Mouse (Mus musculus) lung, embryonic 15.5 days (tissue): ENCODE results near the gene Inafm1. TPM values are rescaled to one million over a fixed set of nuclear protein-coding genes. Genes with fewer than 3 reads are reported as not detected.
"Not testable (repeated sequence)": the region's sequence is repeated elsewhere in the genome, so short reads cannot be mapped to it uniquely, and the experiment has no call there.

Experiments used
- ATAC-seq: fragments of 200-750 bp; cut with Nextera tagmentation; 2 replicates; pipeline ENCODE4 v1.8.0; 2017; ENCODE audit warnings: moderate number of reproducible peaks, borderline replicate concordance; ENCODE audit not compliant: low FRiP score, low TSS enrichment; ENCODE audit errors: extremely low read depth
- H3K27ac ChIP-seq: fragments of 300-500 bp; sonication (generic); 2 replicates; pipeline ENCODE4 v1.5.1; 2015; ENCODE audit warnings: moderate library complexity, mild to moderate bottlenecking, inconsistent platforms
- H3K27me3 ChIP-seq: fragments of 300-500 bp; sonication (generic); 2 replicates; pipeline ENCODE4 v1.6.1; 2015; ENCODE audit warnings: inconsistent platforms
- H3K36me3 ChIP-seq: fragments of 300-500 bp; sonication (generic); 2 replicates; pipeline ENCODE4 v1.6.1; 2015; ENCODE audit warnings: inconsistent platforms
- H3K4me1 ChIP-seq: fragments of 300-500 bp; sonication (generic); 2 replicates; pipeline ENCODE4 v1.6.1; 2015; ENCODE audit warnings: inconsistent platforms
- H3K4me2 ChIP-seq: fragments of 300-500 bp; sonication (generic); 2 replicates; pipeline ENCODE4 v1.6.1; 2015; ENCODE audit warnings: inconsistent platforms, mild to moderate bottlenecking, moderate library complexity
- H3K4me3 ChIP-seq: fragments of 300-500 bp; sonication (generic); 2 replicates; pipeline ENCODE4 v1.5.1; 2015; ENCODE audit warnings: mild to moderate bottlenecking, inconsistent platforms
- H3K9ac ChIP-seq: fragments of 300-500 bp; sonication (generic); 2 replicates; pipeline ENCODE4 v1.6.1; 2015; ENCODE audit warnings: inconsistent platforms
- H3K9me3 ChIP-seq: fragments of 300-500 bp; sonication (generic); 2 replicates; pipeline ENCODE4 v1.6.1; 2016; ENCODE audit warnings: inconsistent platforms
- WGBS: fragments of 180-500 bp; shearing (Covaris S2); methylation state at CpG from one replicate; pipeline ENCODE4 v1.1.7; 2015; 5-methylcytosine and 5-hydroxymethylcytosine counted together
- polyA plus RNA-seq: library from polyadenylated mRNA; unstranded; fragments of >200 nt; fragmentation: Nextera tagmentation; extraction: Ambion mirVana; gene quantifications from 2 replicates; pipeline ENCODE4 v1.2.1, GENCODE M21; 2015

The Inafm1 gene
- polyA plus RNA-seq, 1 experiment from 2014 or later = 16.4 TPM

- not testable (repeated sequence) for H3K27me3 ChIP-seq, H3K4me1 ChIP-seq, H3K9ac ChIP-seq, H3K27ac ChIP-seq, H3K36me3 ChIP-seq, H3K4me2 ChIP-seq, H3K4me3 ChIP-seq, H3K9me3 ChIP-seq, ATAC-seq
- WGBS = 80% methylated on average over 4 of the region's 4 CpGs
Measured at GRCm38 (mm10) chr7:16255963-16256362, 17.5 kb downstream of the Inafm1 start.

GRCm38 (mm10) chr7:16254195-16254594 is 19.2 kb downstream of the Inafm1 start:
- no peak overlapping the region for H3K27ac ChIP-seq
- 38% methylated on average over 4 of the region's 4 CpGs for WGBS
- no peaks in the 10 kb centered on the region for H3K4me1 ChIP-seq
- no peaks in the 10 kb centered on the region for H3K9me3 ChIP-seq
- no peak overlapping the region for H3K4me3 ChIP-seq
- no peaks in the 10 kb centered on the region for H3K36me3 ChIP-seq
- ATAC-seq = no peak
- no peaks in the 10 kb centered on the region for H3K27me3 ChIP-seq
- no peak overlapping the region for H3K9ac ChIP-seq
- no peak overlapping the region for H3K4me2 ChIP-seq

- no peak for ATAC-seq
- Histone ChIP-seq H3K36me3 (no peaks in the 10 kb centered on the region), H3K9me3 (no peaks in the 10 kb centered on the region), H3K4me3 (no peak overlapping the region), H3K4me2 (no peak overlapping the region), H3K4me1 (no peaks in the 10 kb centered on the region), H3K27me3 (no peaks in the 10 kb centered on the region), H3K27ac (no peak overlapping the region), H3K9ac (no peak overlapping the region)
- 72% methylated on average over 5 of the region's 5 CpGs for WGBS
Measured at GRCm38 (mm10) chr7:16250687-16251086, 22.7 kb downstream of the Inafm1 start.

GRCm38 (mm10) chr7:16245958-16246357 is 27.5 kb downstream of the Inafm1 start:
- no peak overlapping the region for H3K9ac ChIP-seq
- 0 out of 2 replicates have a peak, but pooled peaks cover 5% of the 10 kb centered on the region for H3K4me1 ChIP-seq
- no peak overlapping the region for H3K27ac ChIP-seq
- no peak overlapping the region for H3K4me3 ChIP-seq
- no peak for ATAC-seq
- 38% methylated on average over 2 of the region's 4 CpGs for WGBS
- no peaks in the 10 kb centered on the region for H3K27me3 ChIP-seq
- no peaks in the 10 kb centered on the region for H3K36me3 ChIP-seq
- H3K4me2 ChIP-seq = no peak overlapping the region
- H3K9me3 ChIP-seq = no peaks in the 10 kb centered on the region

GRCm38 (mm10) chr7:16244067-16244466 is 29.4 kb downstream of the Inafm1 start, which contains the start of gene C5ar2:
C5ar2 (minus strand) TSS chr7:16244154.
- H3K27me3 ChIP-seq = no peaks in the 10 kb centered on the region
- H3K27ac ChIP-seq = peak within 1 kb of the TSS; percentile 16
- H3K4me1 ChIP-seq = 0 out of 2 replicates have a peak, but pooled peaks cover 5% of the 10 kb centered on the region
- peak; percentile 62; the same call in 1 of the 2 replicates for ATAC-seq
- no peak within 1 kb of the TSS for H3K4me2 ChIP-seq
- H3K9ac ChIP-seq = no peak within 1 kb of the TSS
- 39% methylated on average over 5 of the region's 5 CpGs for WGBS
- no peaks in the 10 kb centered on the region for H3K9me3 ChIP-seq
- H3K36me3 ChIP-seq = no peaks in the 10 kb centered on the region
- no peak within 1 kb of the TSS for H3K4me3 ChIP-seq

- Histone ChIP-seq H3K4me3 (no peak overlapping the region), H3K36me3 (no peaks in the 10 kb centered on the region), H3K4me1 (0 out of 2 replicates have a peak, but pooled peaks cover 5% of the 10 kb centered on the region), H3K27me3 (no peaks in the 10 kb centered on the region), H3K9me3 (no peaks in the 10 kb centered on the region), H3K27ac (no peak overlapping the region), H3K4me2 (no peak overlapping the region), H3K9ac (no peak overlapping the region)
- WGBS = 67% methylated on average over 6 of the region's 6 CpGs
- no peak for ATAC-seq
Measured at GRCm38 (mm10) chr7:16242198-16242597, 31.2 kb downstream of the Inafm1 start.

- no peak overlapping the region for H3K4me3 ChIP-seq
- H3K9ac ChIP-seq = no peak overlapping the region
- no peaks in the 10 kb centered on the region for H3K27me3 ChIP-seq
- ATAC-seq = no peak
- 0 out of 2 replicates have a peak, but pooled peaks cover 5% of the 10 kb centered on the region for H3K4me1 ChIP-seq
- H3K27ac ChIP-seq = no peak overlapping the region
- no peaks in the 10 kb centered on the region for H3K9me3 ChIP-seq
- 61% methylated on average over 11 of the region's 11 CpGs for WGBS
- no peak overlapping the region for H3K4me2 ChIP-seq
- no peaks in the 10 kb centered on the region for H3K36me3 ChIP-seq
Measured at GRCm38 (mm10) chr7:16241787-16242186, 31.6 kb downstream of the Inafm1 start.

- H3K4me1 ChIP-seq = 0 out of 2 replicates have a peak, but pooled peaks cover 5% of the 10 kb centered on the region
- no peaks in the 10 kb centered on the region for H3K9me3 ChIP-seq
- 86% methylated on average over 1 of the region's 1 CpGs for WGBS
- H3K36me3 ChIP-seq = no peaks in the 10 kb centered on the region
- H3K4me3 ChIP-seq = no peak overlapping the region
- H3K4me2 ChIP-seq = no peak overlapping the region
- H3K27me3 ChIP-seq = no peaks in the 10 kb centered on the region
- ATAC-seq = no peak
- no peak overlapping the region for H3K9ac ChIP-seq
- no peak overlapping the region for H3K27ac ChIP-seq
Measured at GRCm38 (mm10) chr7:16240978-16241303, 32.5 kb downstream of the Inafm1 start.

GRCm38 (mm10) chr7:16240281-16240977 is 33.0 kb downstream of the Inafm1 start:
- H3K4me1 ChIP-seq = 0 out of 2 replicates have a peak, but pooled peaks cover 5% of the 10 kb centered on the region
- H3K27ac ChIP-seq = no peak overlapping the region
- H3K4me3 ChIP-seq = no peak overlapping the region
- H3K9me3 ChIP-seq = no peaks in the 10 kb centered on the region
- WGBS = 65% methylated on average over 7 of the region's 7 CpGs
- no peaks in the 10 kb centered on the region for H3K27me3 ChIP-seq
- H3K36me3 ChIP-seq = no peaks in the 10 kb centered on the region
- no peak overlapping the region for H3K9ac ChIP-seq
- no peak for ATAC-seq
- H3K4me2 ChIP-seq = no peak overlapping the region

- no peak for ATAC-seq
- Histone ChIP-seq H3K4me1 (0 out of 2 replicates have a peak, but pooled peaks cover 5% of the 10 kb centered on the region), H3K27ac (no peak overlapping the region), H3K9me3 (no peaks in the 10 kb centered on the region), H3K27me3 (no peaks in the 10 kb centered on the region), H3K36me3 (no peaks in the 10 kb centered on the region), H3K9ac (no peak overlapping the region), H3K4me2 (no peak overlapping the region), H3K4me3 (no peak overlapping the region)
- WGBS = 55% methylated on average over 9 of the region's 9 CpGs
Measured at GRCm38 (mm10) chr7:16239554-16239997, 33.8 kb downstream of the Inafm1 start.

GRCm38 (mm10) chr7:16229869-16230268 is 43.5 kb downstream of the Inafm1 start:
- 31% methylated on average over 5 of the region's 5 CpGs for WGBS
- H3K4me3 ChIP-seq = no peak overlapping the region
- H3K27me3 ChIP-seq = no peaks in the 10 kb centered on the region; the same call in 1 of the 2 replicates
- peaks cover 6% of the 10 kb centered on the region; the same call in 1 of the 2 replicates for H3K4me1 ChIP-seq
- no peak overlapping the region for H3K4me2 ChIP-seq
- no peak overlapping the region for H3K9ac ChIP-seq
- no peak for ATAC-seq
- no peaks in the 10 kb centered on the region for H3K9me3 ChIP-seq
- H3K36me3 ChIP-seq = no peaks in the 10 kb centered on the region
- H3K27ac ChIP-seq = no peak overlapping the region
